Mouse (Mus musculus) urinary bladder, adult 2 months (tissue): Measurements from ENCODE around the gene Tmem45a. TPM values are rescaled to one million over a fixed set of nuclear protein-coding genes. Genes with fewer than 3 reads are reported as not detected.

Source experiments
- DNase-seq: peaks from one replicate; pipeline ENCODE4 v3.0.0; 2022; ENCODE audit warnings: low spot score
- polyA plus RNA-seq: library from polyadenylated mRNA; depleted of rRNA; stranded (reverse); fragments of >200 nt; gene quantifications from 2 replicates; pipeline ENCODE4 v1.2.3, GENCODE M21; 2012; rRNA removed

Tmem45a gene
- polyA plus RNA-seq, 1 experiment, result 15.1 TPM

- DNase-seq, result no peak
Measured at GRCm38 (mm10) chr16:56795481-56796139, 90.4 kb downstream of the Tmem45a start, which contains the start of gene Adgrg7. TSS of gene Adgrg7 (minus strand) at chr16:56795855.

DNA sequence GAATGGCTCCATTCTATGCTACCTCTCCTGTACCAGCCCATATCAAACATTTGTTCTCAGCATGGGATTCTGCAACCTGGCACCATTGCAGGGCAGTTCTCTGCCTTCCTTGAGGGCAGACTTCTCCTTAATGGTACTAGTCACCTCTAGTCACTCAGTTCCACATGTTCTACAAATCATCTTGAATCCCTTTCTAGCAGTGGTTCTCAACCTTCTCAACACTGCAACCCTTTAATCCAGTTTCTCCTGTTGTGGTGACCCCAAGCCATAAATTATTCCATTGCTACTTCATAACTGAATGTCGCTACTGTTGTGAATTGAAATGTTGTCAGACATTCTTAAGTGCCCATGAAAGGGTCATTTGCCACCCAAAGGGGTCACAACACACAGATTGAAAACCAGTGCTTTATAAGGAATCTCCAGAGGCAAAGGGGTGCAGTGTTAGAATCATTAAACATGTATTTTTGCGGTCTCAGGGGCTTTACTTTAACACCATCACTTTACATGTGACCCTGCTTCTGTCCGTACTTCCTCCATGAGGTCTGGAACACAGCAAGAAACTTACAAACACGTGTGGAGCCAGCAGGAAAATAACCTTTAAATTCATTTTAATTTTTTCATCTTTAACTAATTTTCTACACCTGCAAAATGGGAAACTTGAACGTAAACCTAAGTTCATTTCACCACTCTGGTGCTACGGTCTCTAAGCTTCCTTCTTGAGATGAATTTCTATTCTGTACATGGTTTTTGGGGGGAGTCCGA, 91.4 kb downstream of the Tmem45a start:
- DNase-seq, result no peak

DNA sequence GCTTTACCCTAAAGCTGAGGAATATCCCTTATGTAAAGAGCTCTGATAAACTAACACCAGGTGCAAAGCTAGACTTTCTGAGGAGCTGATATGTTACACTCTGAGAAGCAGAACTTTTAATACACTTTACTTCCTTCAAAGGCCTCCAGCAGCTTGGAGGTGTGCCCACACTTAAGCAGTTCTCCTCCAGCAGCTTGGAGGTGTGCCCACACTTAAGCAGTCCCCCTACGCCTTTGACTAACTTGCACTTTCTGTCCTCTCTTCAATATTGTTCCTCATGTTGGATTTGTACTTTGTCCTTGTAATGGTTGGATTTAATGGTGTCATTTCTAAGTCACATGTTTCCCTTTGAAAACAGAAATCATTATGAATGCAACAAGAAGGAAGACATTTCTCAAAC, 92.2 kb downstream of the Tmem45a start:
- DNase-seq, result no peak

DNA sequence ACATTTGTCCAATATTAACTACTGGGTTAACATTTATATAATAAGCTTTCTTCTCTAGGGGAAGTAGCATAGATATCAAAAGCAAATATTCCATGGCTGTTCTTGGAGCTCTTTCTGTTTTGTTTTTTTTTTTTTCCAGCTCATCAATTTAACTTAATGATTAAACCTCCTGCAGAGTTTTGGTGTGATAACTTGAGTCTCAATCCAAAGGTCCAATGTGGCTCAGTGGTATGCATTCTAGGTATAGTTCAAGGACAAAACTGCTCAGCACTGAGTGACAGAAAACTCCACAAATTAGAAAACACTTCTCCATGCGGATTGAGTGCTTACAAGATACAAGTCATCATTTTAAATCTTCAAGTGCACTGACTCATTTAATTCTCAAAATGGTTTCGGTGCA, 100.0 kb downstream of the Tmem45a start:
- no peak for DNase-seq

DNA sequence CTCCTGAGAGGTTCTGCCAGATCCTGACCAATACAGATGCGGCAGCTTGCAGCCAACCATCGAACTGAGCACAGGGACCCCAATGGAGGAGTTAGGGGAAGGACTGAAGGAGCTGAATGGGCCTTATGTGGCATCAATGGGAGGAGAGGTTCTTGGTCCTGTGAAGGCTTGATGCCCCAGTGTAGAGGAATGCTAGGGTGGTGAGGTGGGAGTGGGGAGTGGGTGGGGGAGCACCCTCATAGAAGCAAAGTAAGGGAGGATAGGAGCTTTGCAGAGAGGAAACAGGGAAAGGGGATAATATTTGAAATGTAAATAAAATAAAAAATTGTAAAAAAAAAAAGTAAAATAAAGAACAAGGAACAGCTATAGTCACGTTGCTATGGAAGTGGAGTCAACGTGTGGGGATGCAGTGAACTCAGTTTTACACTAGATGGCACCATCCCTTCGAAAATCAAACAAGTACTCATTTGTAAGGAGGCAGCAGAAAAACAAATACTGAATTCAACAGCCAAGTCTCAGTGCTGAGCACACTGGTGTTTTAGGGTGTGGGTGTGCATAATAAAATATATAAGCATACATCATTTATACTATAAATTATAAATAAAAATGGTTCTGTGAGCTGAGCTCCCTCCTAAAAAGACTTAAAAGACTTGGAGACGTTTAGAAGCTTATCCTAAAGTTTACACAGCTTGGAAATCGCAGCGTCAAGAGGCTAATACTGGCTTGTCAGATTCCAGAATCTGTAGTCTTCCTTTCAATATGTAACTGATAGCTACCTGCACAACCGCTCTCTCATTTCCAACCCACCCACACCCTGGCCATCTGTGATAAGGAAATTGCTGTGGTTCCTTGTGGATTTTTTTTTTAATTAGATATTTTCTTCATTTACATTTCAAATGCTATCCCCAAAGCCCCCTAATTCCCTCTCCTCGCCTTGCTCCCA, 114.5 kb downstream of the Tmem45a start:
- no peak for DNase-seq

Other genes starting within 250 kb of the Tmem45a start
- 53.2 and 54.8 TPM in 2 replicates for gene Tfg, start 168.7 kb downstream of the Tmem45a start, polyA plus RNA-seq
- gene Adgrg7, start 90.3 kb downstream of the Tmem45a start, polyA plus RNA-seq, result not detected in 2 replicates
- gene Lnp1, start 41.9 kb upstream of the Tmem45a start, polyA plus RNA-seq, result not detected in 2 replicates
- gene Tmem45a2, start 185.2 kb upstream of the Tmem45a start, polyA plus RNA-seq, result 0.21 TPM in 2 replicates
- gene Tomm70a, start 235.5 kb upstream of the Tmem45a start, polyA plus RNA-seq, result 29.8 and 31.5 TPM in 2 replicates